Mouse (Mus musculus) neural tube, embryonic 12.5 days (tissue): ENCODE results near the gene Slc25a34. TPM values are rescaled to one million over a fixed set of nuclear protein-coding genes. Genes with fewer than 3 reads are reported as not detected.

Experiments used
- ATAC-seq: fragments of 200-750 bp; cut with Nextera tagmentation; 2 replicates; pipeline ENCODE4 v1.8.0; 2017; ENCODE audit warnings: low read depth, mild to moderate bottlenecking, moderate TSS enrichment, moderate library complexity; ENCODE audit not compliant: low FRiP score
- H3K27ac ChIP-seq: fragments of 300-500 bp; sonication (generic); 2 replicates; pipeline ENCODE4 v1.5.1; 2016
- H3K27me3 ChIP-seq: fragments of 300-500 bp; sonication (generic); replicated peaks from 2 replicates; pipeline ENCODE4 v1.6.1; 2016; ENCODE audit warnings: mild to moderate bottlenecking
- H3K36me3 ChIP-seq: fragments of 300-500 bp; sonication (generic); 2 replicates; pipeline ENCODE4 v1.6.1; 2016; ENCODE audit warnings: mild to moderate bottlenecking
- H3K4me1 ChIP-seq: fragments of 300-500 bp; sonication (generic); 2 replicates; pipeline ENCODE4 v1.6.1; 2016
- H3K4me2 ChIP-seq: fragments of 300-500 bp; sonication (generic); replicated peaks from 2 replicates; pipeline ENCODE4 v1.6.1; 2016; ENCODE audit warnings: mild to moderate bottlenecking
- H3K4me3 ChIP-seq: fragments of 300-500 bp; sonication (generic); 2 replicates; pipeline ENCODE4 v1.5.1; 2016
- H3K9ac ChIP-seq: fragments of 300-500 bp; sonication (generic); 2 replicates; pipeline ENCODE4 v1.6.1; 2016; ENCODE audit warnings: mild to moderate bottlenecking
- H3K9me3 ChIP-seq: fragments of 300-500 bp; sonication (generic); 2 replicates; pipeline ENCODE4 v1.6.1; 2016; ENCODE audit warnings: mild to moderate bottlenecking
- WGBS: fragments of 180-500 bp; shearing (Covaris S2); methylation state at CpG from one replicate; pipeline ENCODE4 v1.1.7; 2016; 5-methylcytosine and 5-hydroxymethylcytosine counted together
- polyA plus RNA-seq: library from polyadenylated mRNA; unstranded; fragments of >200 nt; fragmentation: Nextera tagmentation; extraction: Ambion mirVana; gene quantifications from 2 replicates; pipeline ENCODE4 v1.2.1, GENCODE M21; 2016

The Slc25a34 gene
- polyA plus RNA-seq, 1 experiment from 2014 or later = not detected

GRCm38 (mm10) chr4:141655908-141656608 lies 32.4 kb upstream of the Slc25a34 start:
- Histone ChIP-seq H3K36me3 (peaks cover 26% of the 10 kb centered on the region; the same call in 1 of the 2 replicates), H3K4me3 (no peak overlapping the region), H3K9ac (no peak overlapping the region), H3K27me3 (no peaks in the 10 kb centered on the region), H3K4me2 (no peak overlapping the region), H3K4me1 (no peaks in the 10 kb centered on the region; the same call in 1 of the 2 replicates), H3K9me3 (no peaks in the 10 kb centered on the region), H3K27ac (no peak overlapping the region)
- 91% methylated on average over 12 of the region's 12 CpGs for WGBS
- no peak for ATAC-seq

DNA sequence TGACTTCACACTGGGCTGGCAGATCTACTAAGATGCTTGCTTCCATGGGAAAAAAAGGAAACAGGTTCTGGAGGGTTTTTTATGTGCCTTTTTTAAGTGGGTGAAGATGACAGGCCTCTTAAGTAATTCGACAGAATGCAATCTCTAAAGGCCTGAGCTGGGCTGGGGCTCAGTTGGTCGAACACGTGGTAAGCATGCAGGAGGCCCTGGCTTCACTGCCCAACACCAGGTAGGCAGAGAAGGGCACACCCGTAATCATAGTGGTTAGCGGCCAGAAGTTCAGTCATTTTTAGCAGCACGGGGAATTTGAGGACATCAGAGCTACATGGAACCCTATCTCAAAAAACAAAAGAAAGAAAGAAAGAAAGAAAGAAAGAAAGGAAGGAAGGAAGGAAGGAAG lies 30.9 kb upstream of the Slc25a34 start:
- Histone ChIP-seq H3K36me3 (peaks cover 14% of the 10 kb centered on the region; the same call in 1 of the 2 replicates), H3K4me3 (no peak overlapping the region)
- ATAC-seq = no peak

DNA sequence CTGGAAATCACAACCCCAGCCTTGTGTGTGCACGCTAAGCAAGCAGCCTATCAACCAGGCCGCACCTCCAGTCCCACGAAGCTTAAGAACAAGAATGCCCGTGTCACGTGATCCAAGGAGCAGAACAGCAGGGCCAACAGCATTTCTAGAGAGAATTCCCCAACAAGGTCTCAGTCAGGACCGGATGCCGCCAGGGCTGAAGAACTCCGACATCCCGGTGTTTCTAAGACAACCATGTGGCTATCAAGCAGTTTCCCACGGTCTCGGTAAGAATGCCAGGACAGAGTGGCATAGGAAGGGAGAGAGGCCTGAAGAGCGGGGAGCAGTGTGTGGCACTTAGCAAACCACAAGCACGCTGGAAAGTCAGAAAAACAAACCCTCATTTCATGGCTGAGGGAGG lies 30.2 kb upstream of the Slc25a34 start:
- Histone ChIP-seq H3K36me3 (peaks cover 10% of the 10 kb centered on the region; the same call in 1 of the 2 replicates), H3K4me3 (no peak overlapping the region), H3K4me1 (peaks cover 9% of the 10 kb centered on the region; the same call in 1 of the 2 replicates), H3K9ac (no peak overlapping the region), H3K27ac (no peak overlapping the region), H3K27me3 (no peaks in the 10 kb centered on the region), H3K4me2 (no peak overlapping the region), H3K9me3 (no peaks in the 10 kb centered on the region)
- WGBS = 89% methylated on average over 13 of the region's 13 CpGs
- ATAC-seq = no peak

More for the DNA sequence above, 30.9 kb upstream of the Slc25a34 start:
- no peaks in the 10 kb centered on the region for H3K27me3 ChIP-seq
- no peaks in the 10 kb centered on the region for H3K9me3 ChIP-seq
- H3K27ac ChIP-seq = no peak overlapping the region
- H3K4me2 ChIP-seq = no peak overlapping the region
- WGBS = 92% methylated on average over 6 of the region's 6 CpGs
- H3K9ac ChIP-seq = no peak overlapping the region
- peaks cover 2% of the 10 kb centered on the region; the same call in 1 of the 2 replicates for H3K4me1 ChIP-seq

DNA sequence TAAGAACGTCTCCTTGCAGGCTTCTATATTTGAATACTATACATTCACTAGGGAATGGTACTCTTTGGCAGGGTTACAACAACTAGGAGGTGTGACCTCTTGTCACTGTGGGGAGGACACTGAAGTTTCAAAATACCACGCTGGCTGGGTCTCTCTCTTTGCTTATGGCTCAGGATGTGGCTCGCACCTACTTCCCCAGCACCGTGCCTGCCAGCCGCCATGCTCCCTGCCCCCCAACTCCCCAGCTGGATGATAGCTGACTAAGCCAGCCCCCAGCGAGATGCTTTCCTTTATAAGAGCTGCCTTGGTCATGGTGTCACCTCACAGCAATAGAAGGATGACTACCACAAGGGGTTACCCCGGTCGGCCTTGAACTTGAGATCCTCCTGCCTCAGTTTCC lies 29.4 kb upstream of the Slc25a34 start:
- ATAC-seq = no peak
- Histone ChIP-seq H3K9me3 (no peaks in the 10 kb centered on the region), H3K4me3 (no peak overlapping the region), H3K4me2 (no peak overlapping the region), H3K36me3 (peaks cover 10% of the 10 kb centered on the region; the same call in 1 of the 2 replicates), H3K27me3 (no peaks in the 10 kb centered on the region), H3K4me1 (peaks cover 10% of the 10 kb centered on the region; the same call in 1 of the 2 replicates), H3K9ac (no peak overlapping the region), H3K27ac (no peak overlapping the region)
- WGBS = 94% methylated on average over 8 of the region's 8 CpGs

GRCm38 (mm10) chr4:141651944-141652343 lies 28.3 kb upstream of the Slc25a34 start:
- Histone ChIP-seq H3K4me1 (peaks cover 10% of the 10 kb centered on the region; the same call in 1 of the 2 replicates), H3K27me3 (no peaks in the 10 kb centered on the region), H3K9ac (no peak overlapping the region), H3K4me2 (no peak overlapping the region), H3K4me3 (no peak overlapping the region), H3K36me3 (peaks cover 12% of the 10 kb centered on the region), H3K27ac (no peak overlapping the region), H3K9me3 (no peaks in the 10 kb centered on the region)
- no peak for ATAC-seq
- WGBS = 90% methylated on average over 10 of the region's 10 CpGs

DNA sequence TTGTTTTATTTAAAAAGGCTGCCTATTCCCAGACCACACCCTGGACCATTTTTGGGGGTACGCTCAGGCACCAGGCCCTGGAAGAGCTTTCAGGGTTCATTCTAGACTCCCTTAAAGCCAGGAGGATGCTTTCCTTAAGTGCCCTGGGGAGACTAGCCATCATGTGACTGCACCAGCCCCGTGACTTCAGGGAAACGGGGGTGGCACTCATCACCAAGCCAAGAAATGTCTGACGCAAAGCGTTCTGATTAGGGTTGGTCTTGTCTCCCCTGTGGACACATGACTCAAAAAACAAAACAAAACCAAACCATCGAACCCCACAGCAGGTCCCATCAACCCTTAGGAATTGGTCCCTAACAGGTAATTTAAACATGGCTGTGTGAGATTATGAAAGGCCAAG lies 27.7 kb upstream of the Slc25a34 start:
- WGBS = 90% methylated on average over 6 of the region's 6 CpGs
- no peak overlapping the region for H3K27ac ChIP-seq

GRCm38 (mm10) chr4:141649244-141649643 lies 25.6 kb upstream of the Slc25a34 start:
- H3K36me3 ChIP-seq = peaks cover 12% of the 10 kb centered on the region
- H3K9ac ChIP-seq = no peak overlapping the region
- 79% methylated on average over 6 of the region's 6 CpGs for WGBS
- H3K4me1 ChIP-seq = peaks cover 10% of the 10 kb centered on the region; the same call in 1 of the 2 replicates
- H3K9me3 ChIP-seq = no peaks in the 10 kb centered on the region
- H3K4me2 ChIP-seq = no peak overlapping the region
- no peak overlapping the region for H3K4me3 ChIP-seq
- H3K27me3 ChIP-seq = no peaks in the 10 kb centered on the region
- H3K27ac ChIP-seq = no peak overlapping the region
- no peak for ATAC-seq

More for the DNA sequence above, 27.7 kb upstream of the Slc25a34 start:
- Histone ChIP-seq H3K4me2 (no peak overlapping the region), H3K27me3 (no peaks in the 10 kb centered on the region), H3K4me3 (no peak overlapping the region), H3K36me3 (peaks cover 12% of the 10 kb centered on the region), H3K9ac (no peak overlapping the region), H3K9me3 (no peaks in the 10 kb centered on the region), H3K4me1 (peaks cover 10% of the 10 kb centered on the region; the same call in 1 of the 2 replicates)
- no peak for ATAC-seq

GRCm38 (mm10) chr4:141648262-141648661 lies 24.6 kb upstream of the Slc25a34 start:
- WGBS = 94% methylated on average over 5 of the region's 5 CpGs

GRCm38 (mm10) chr4:141647187-141647586 lies 23.6 kb upstream of the Slc25a34 start:
- no peak for ATAC-seq
- no peak overlapping the region for H3K4me2 ChIP-seq
- 87% methylated on average over 3 of the region's 3 CpGs for WGBS

More at GRCm38 (mm10) chr4:141648262-141648661, 24.6 kb upstream of the Slc25a34 start:
- H3K27ac ChIP-seq = no peak overlapping the region
- peaks cover 9% of the 10 kb centered on the region for H3K36me3 ChIP-seq
- no peak for ATAC-seq
- no peak overlapping the region for H3K4me3 ChIP-seq
- H3K9me3 ChIP-seq = no peaks in the 10 kb centered on the region
- no peaks in the 10 kb centered on the region for H3K27me3 ChIP-seq
- no peak overlapping the region for H3K4me2 ChIP-seq
- peaks cover 15% of the 10 kb centered on the region for H3K4me1 ChIP-seq
- no peak overlapping the region for H3K9ac ChIP-seq

DNA sequence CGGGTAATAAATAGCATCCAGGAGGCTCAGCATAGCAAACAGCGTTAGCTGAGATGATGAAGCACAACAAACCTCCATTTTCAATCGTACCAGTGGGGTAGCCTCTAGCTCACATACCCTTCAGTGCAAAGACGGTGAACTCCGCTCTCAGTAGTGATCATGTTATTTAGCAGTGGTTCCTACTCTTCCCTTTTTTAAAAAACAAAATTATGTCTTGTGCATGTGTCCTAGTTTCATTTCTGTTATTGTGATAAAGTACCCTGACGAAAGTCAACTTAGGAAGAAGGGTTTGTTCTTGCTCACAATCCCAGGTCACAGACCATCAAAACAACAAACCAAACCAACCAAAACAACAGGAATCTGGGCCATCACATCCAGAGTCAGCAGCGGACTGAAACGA lies 22.4 kb upstream of the Slc25a34 start:
- Histone ChIP-seq H3K36me3 (peaks cover 17% of the 10 kb centered on the region), H3K4me1 (peaks cover 18% of the 10 kb centered on the region), H3K27ac (no peak overlapping the region), H3K4me2 (no peak overlapping the region), H3K4me3 (no peak overlapping the region), H3K9me3 (no peaks in the 10 kb centered on the region), H3K27me3 (no peaks in the 10 kb centered on the region), H3K9ac (no peak overlapping the region)
- ATAC-seq = no peak
- 93% methylated on average over 8 of the region's 8 CpGs for WGBS

More at GRCm38 (mm10) chr4:141647187-141647586, 23.6 kb upstream of the Slc25a34 start:
- no peaks in the 10 kb centered on the region for H3K27me3 ChIP-seq
- no peak overlapping the region for H3K4me3 ChIP-seq
- H3K4me1 ChIP-seq = peaks cover 18% of the 10 kb centered on the region
- no peak overlapping the region for H3K9ac ChIP-seq
- peaks cover 13% of the 10 kb centered on the region for H3K36me3 ChIP-seq
- no peak overlapping the region for H3K27ac ChIP-seq
- no peaks in the 10 kb centered on the region for H3K9me3 ChIP-seq

DNA sequence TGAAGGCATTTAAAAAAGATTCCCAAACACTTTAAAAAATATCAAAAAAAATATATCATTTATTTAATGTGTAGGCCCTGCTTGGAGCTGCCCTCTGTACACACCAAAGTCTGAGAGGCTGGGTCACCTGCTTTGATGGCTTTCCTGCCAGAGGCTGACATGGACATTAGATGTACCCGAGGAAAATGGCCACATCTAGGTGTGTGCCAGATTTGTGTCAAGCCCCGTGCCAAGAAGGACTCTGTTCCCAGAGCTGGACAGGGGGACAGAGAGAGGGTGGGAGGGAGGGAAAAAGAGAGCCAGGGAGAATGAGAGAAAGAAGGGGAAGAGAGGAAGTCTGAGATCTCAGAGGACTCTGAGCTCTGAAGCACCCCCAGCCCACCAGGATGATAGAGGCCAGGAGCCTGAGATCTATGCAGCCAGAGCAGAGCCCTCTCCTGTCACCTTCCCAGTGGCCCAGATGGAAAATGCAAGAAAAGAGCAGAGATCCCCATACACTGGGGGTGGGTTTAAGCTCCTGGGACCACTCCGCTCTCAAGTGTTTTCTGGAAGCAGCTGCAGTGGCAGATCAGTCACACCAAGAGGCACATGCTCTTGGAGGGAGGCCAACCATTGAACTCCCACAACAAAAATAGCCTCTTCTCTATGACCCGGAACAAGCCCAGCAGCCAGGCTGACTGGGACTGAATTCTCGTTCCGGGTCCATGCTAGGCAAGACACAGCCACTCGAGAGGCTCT lies 19.7 kb upstream of the Slc25a34 start:
- no peak overlapping the region for H3K4me2 ChIP-seq
- H3K36me3 ChIP-seq = peaks cover 40% of the 10 kb centered on the region
- no peak overlapping the region for H3K4me3 ChIP-seq
- ATAC-seq = peak; percentile 33; the same call in 1 of the 2 replicates
- H3K9ac ChIP-seq = no peak overlapping the region
- H3K27me3 ChIP-seq = no peaks in the 10 kb centered on the region
- H3K9me3 ChIP-seq = no peaks in the 10 kb centered on the region
- WGBS = 59% methylated on average over 7 of the region's 7 CpGs
- H3K4me1 ChIP-seq = peaks cover 8% of the 10 kb centered on the region
- no peak overlapping the region for H3K27ac ChIP-seq
